Mouse (Mus musculus): Measurements from ENCODE around the gene Irgm2.

The Irgm2 gene

DNA sequence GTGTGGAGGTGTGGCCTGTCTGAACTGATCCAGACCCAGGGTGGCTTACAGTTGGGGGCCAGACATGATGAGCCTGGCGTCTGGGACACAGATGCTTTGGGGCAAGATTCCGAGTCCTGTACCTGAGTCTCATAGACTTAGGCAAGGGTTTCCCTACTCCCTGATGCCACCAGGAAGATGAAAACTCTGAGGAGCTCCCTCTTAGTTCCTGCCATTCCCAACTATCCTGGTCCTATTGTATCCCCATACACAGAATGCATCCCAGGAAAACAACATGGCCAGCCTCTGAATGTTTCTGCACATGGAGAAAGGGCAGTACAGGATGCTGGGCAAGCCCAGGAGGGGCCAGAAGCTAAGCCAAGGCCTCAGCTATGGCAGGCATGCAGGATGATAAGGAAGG, 64.1 kb downstream of the Irgm2 start:
- no peak for DNase-seq

DNA sequence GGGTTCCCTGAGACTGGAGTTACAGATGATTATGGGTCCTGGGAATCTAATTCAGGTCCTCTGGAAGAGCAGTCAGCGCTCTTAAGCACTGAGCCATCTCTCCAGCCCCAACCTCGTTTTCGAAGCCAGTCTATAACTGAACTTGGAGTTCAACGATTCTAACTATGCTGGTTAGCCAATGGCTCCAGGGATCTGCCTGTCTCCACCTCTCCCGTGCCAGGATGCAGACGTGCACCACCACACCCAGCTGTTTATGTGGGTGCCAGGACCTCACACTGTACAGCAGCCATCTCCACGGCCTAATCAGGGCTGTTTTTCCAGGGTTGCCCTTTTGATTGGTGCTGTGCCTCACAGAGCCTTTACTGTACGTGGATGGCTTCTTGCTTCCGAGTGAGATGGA, 65.1 kb downstream of the Irgm2 start:
- no peak for DNase-seq

DNA sequence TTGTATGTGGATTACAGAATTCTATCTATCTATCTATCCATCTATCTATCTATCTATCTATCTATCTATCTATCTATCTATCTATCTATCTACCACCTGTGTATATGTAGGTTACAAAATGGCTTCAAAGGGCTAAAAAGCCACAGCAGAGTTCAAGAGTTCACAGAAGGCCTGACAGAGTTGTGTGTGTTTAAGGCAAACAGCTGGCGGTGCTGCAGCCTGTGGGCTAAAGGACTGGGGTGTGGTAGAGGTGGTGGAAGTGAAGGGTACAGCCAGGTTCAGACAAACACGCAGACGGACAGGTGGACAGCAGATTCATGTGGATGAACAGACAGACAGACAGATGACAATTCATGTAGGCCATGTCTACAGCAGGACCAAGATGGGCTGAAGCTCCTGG, 68.9 kb downstream of the Irgm2 start:
- no peak for DNase-seq

Data from right cerebral cortex, postnatal 14 days (tissue).